Mouse (Mus musculus): ENCODE measurements at regions not wholly inside any gene's neighbourhood (a gene's known extent, or its start where the extent isn't known, plus 50 kb on each side); places are given as distances from the start of the nearest gene placed in this dataset.

DNA sequence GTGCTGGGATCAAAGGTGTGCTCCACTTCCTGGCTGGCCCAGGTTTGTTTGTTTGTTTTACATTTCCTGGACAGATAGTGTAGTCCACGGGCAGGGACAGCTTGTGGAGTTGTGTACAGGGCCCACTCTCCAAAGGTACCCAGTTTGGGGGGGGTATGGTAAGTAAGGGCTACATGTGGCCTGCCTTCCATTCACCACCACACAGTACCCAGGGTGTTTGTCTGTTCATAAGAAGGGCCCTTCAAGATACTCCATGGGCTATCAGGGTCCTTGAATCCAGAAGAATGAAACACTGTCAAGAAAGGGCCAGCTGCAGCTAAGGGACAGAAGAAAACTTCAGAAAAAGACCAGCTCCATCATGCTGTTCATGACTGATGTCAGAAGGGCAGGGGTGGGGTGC lies 89.6 kb upstream of the Ywhaq start:
- no peak for DNase-seq (ENCODE audit: low read depth, low spot score)
- H3K27me3 ChIP-seq (ENCODE audit: control insufficient read depth, insufficient read depth, low read length, poor library complexity, severe bottlenecking), result no peaks in the 10 kb centered on the region
- no peaks in the 10 kb centered on the region for H3K36me3 ChIP-seq (ENCODE audit: control insufficient read depth, insufficient read depth, low read length, poor library complexity, severe bottlenecking)

GRCm38 (mm10) chr12:21505731-21506368 lies 88.4 kb upstream of the Ywhaq start:
- DNase-seq (ENCODE audit: low read depth, low spot score), result no peak
- Histone ChIP-seq H3K36me3 (ENCODE audit: control insufficient read depth, insufficient read depth, low read length, poor library complexity, severe bottlenecking) (no peaks in the 10 kb centered on the region), H3K27me3 (ENCODE audit: control insufficient read depth, insufficient read depth, low read length, poor library complexity, severe bottlenecking) (no peaks in the 10 kb centered on the region)

- Histone ChIP-seq H3K36me3 (ENCODE audit: control insufficient read depth, insufficient read depth, low read length, poor library complexity, severe bottlenecking) (no peaks in the 10 kb centered on the region), H3K27me3 (ENCODE audit: control insufficient read depth, insufficient read depth, low read length, poor library complexity, severe bottlenecking) (no peaks in the 10 kb centered on the region)
- DNase-seq (ENCODE audit: low read depth, low spot score), result no peak
Measured at GRCm38 (mm10) chr12:21503250-21503649, 85.8 kb upstream of the Ywhaq start.

- no peaks in the 10 kb centered on the region for H3K27me3 ChIP-seq (ENCODE audit: control insufficient read depth, insufficient read depth, low read length, poor library complexity, severe bottlenecking)
- H3K36me3 ChIP-seq (ENCODE audit: control insufficient read depth, insufficient read depth, low read length, poor library complexity, severe bottlenecking), result no peaks in the 10 kb centered on the region
- DNase-seq (ENCODE audit: low read depth, low spot score), result no peak
Measured at GRCm38 (mm10) chr12:21496974-21497373, 79.5 kb upstream of the Ywhaq start.

- no peaks in the 10 kb centered on the region for H3K27me3 ChIP-seq (ENCODE audit: control insufficient read depth, insufficient read depth, low read length, poor library complexity, severe bottlenecking)
- no peak for DNase-seq (ENCODE audit: low read depth, low spot score)
- H3K36me3 ChIP-seq (ENCODE audit: control insufficient read depth, insufficient read depth, low read length, poor library complexity, severe bottlenecking), result no peaks in the 10 kb centered on the region
Measured at GRCm38 (mm10) chr12:21495511-21495910, 78.1 kb upstream of the Ywhaq start.

DNA sequence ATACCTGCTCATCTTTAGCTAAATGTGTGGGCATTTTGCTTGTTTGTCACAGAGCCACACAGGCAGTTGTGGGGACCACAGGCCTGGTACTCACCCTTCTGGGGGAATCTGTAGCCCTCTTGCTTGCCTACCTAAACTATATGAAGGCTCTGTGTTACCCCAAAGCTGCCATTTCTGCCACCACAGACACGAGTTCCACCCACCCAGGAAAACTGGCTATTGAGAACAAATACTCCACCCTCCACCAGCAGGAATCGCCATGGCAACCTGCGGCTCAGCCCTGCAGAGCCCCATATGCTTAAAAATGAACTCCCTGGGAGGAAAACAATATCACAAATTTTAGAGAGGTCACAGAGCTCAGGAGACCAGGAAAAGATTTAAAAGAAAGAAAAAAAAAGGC lies 76.0 kb upstream of the Ywhaq start:
- H3K27me3 ChIP-seq (ENCODE audit: control insufficient read depth, insufficient read depth, low read length, poor library complexity, severe bottlenecking), result no peaks in the 10 kb centered on the region
- no peak for DNase-seq (ENCODE audit: low read depth, low spot score)
- H3K36me3 ChIP-seq (ENCODE audit: control insufficient read depth, insufficient read depth, low read length, poor library complexity, severe bottlenecking), result no peaks in the 10 kb centered on the region

- Histone ChIP-seq H3K36me3 (ENCODE audit: control insufficient read depth, insufficient read depth, low read length, poor library complexity, severe bottlenecking) (no peaks in the 10 kb centered on the region), H3K27me3 (ENCODE audit: control insufficient read depth, insufficient read depth, low read length, poor library complexity, severe bottlenecking) (no peaks in the 10 kb centered on the region)
- no peak for DNase-seq (ENCODE audit: low read depth, low spot score)
Measured at GRCm38 (mm10) chr12:21492549-21493291, 75.3 kb upstream of the Ywhaq start.

DNA sequence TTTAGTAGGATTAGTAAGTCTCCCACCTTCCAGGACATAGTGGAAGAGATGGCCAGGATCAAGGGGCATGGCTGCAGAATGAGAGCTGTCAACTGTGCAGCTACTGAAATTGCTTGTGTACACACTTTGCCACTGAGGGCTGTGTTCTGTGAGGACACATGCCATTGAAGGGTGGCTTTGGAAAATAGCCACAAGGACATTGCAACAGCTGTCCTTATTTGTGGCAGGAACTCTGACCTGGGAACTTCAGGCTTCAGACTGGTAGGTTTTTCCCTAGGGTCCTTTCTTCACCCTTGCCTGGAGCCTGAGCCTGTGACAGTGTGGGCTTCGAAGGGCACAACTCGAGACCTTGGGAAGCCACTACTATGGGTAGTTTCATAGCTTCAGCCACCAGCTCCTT lies 64.2 kb upstream of the Ywhaq start:
- H3K36me3 ChIP-seq (ENCODE audit: control insufficient read depth, insufficient read depth, low read length, poor library complexity, severe bottlenecking), result no peaks in the 10 kb centered on the region
- no peaks in the 10 kb centered on the region for H3K27me3 ChIP-seq (ENCODE audit: control insufficient read depth, insufficient read depth, low read length, poor library complexity, severe bottlenecking)
- no peak for DNase-seq (ENCODE audit: low read depth, low spot score)

- Histone ChIP-seq H3K27me3 (ENCODE audit: control insufficient read depth, insufficient read depth, low read length, poor library complexity, severe bottlenecking) (no peaks in the 10 kb centered on the region), H3K36me3 (ENCODE audit: control insufficient read depth, insufficient read depth, low read length, poor library complexity, severe bottlenecking) (no peaks in the 10 kb centered on the region)
- DNase-seq (ENCODE audit: low read depth, low spot score), result peak; percentile 11
Measured at GRCm38 (mm10) chr12:21480226-21480625, 62.8 kb upstream of the Ywhaq start.

DNA sequence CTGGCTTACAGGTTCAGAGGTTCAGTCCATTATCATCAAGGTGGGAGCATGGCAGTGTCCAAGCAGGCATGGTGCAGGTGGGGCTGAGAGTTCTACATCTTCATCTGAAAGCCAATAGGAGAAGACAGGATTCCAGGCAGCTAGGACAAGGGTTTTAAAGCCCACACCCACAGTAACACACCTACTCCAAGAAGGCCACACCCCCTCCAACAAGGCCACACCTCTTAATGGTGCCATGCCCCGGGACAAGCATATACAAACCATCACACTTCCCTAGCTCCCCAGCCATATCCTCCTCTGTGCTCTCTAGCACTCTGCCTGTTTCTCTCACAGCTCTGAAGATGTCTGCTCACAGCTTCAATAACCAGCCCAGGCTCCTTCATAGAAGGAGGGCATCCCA lies 61.8 kb upstream of the Ywhaq start:
- Histone ChIP-seq H3K27me3 (ENCODE audit: control insufficient read depth, insufficient read depth, low read length, poor library complexity, severe bottlenecking) (no peaks in the 10 kb centered on the region), H3K36me3 (ENCODE audit: control insufficient read depth, insufficient read depth, low read length, poor library complexity, severe bottlenecking) (no peaks in the 10 kb centered on the region)
- no peak for DNase-seq (ENCODE audit: low read depth, low spot score)

- H3K27me3 ChIP-seq (ENCODE audit: control insufficient read depth, insufficient read depth, low read length, poor library complexity, severe bottlenecking), result no peaks in the 10 kb centered on the region
- H3K36me3 ChIP-seq (ENCODE audit: control insufficient read depth, insufficient read depth, low read length, poor library complexity, severe bottlenecking), result no peaks in the 10 kb centered on the region
- DNase-seq (ENCODE audit: low read depth, low spot score), result no peak
Measured at GRCm38 (mm10) chr12:21476516-21476915, 59.1 kb upstream of the Ywhaq start.

- no peaks in the 10 kb centered on the region for H3K27me3 ChIP-seq (ENCODE audit: control insufficient read depth, insufficient read depth, low read length, poor library complexity, severe bottlenecking)
- DNase-seq (ENCODE audit: low read depth, low spot score), result no peak
Measured at GRCm38 (mm10) chr12:21472951-21473710, 55.7 kb upstream of the Ywhaq start.

GRCm38 (mm10) chr12:21472487-21472886 lies 55.0 kb upstream of the Ywhaq start:
- Histone ChIP-seq H3K27me3 (ENCODE audit: control insufficient read depth, insufficient read depth, low read length, poor library complexity, severe bottlenecking) (no peaks in the 10 kb centered on the region), H3K36me3 (ENCODE audit: control insufficient read depth, insufficient read depth, low read length, poor library complexity, severe bottlenecking) (no peaks in the 10 kb centered on the region)
- DNase-seq (ENCODE audit: low read depth, low spot score), result peak; percentile 38

More at GRCm38 (mm10) chr12:21472951-21473710, 55.7 kb upstream of the Ywhaq start:
- no peaks in the 10 kb centered on the region for H3K36me3 ChIP-seq (ENCODE audit: control insufficient read depth, insufficient read depth, low read length, poor library complexity, severe bottlenecking)

DNA sequence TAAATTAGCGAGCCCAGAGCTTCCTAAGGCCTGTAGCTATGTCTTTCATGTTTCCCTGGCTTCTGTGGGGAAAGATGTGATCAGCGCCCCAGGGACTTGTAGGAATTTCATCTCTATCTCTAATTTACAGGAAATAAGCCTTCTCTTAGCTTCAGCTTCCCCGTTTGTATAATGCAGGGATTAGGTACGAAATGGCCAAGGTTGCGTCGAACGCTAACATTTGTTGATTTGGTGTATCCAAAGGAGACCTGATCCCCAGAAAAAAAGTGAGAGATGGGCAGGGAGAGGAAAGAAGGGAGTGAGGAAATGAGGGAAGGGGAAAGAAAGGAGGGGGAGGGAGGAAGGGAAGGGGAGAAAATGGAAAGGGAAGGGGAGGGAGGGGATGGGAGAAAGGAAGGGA lies 54.5 kb upstream of the Ywhaq start:
- DNase-seq (ENCODE audit: low read depth, low spot score), result no peak
- H3K36me3 ChIP-seq (ENCODE audit: control insufficient read depth, insufficient read depth, low read length, poor library complexity, severe bottlenecking), result no peaks in the 10 kb centered on the region
- no peaks in the 10 kb centered on the region for H3K27me3 ChIP-seq (ENCODE audit: control insufficient read depth, insufficient read depth, low read length, poor library complexity, severe bottlenecking)

GRCm38 (mm10) chr12:21470286-21470685 lies 52.8 kb upstream of the Ywhaq start:
- no peaks in the 10 kb centered on the region for H3K27me3 ChIP-seq (ENCODE audit: control insufficient read depth, insufficient read depth, low read length, poor library complexity, severe bottlenecking)
- peak; percentile 27 for DNase-seq (ENCODE audit: low read depth, low spot score)

More at GRCm38 (mm10) chr12:21470286-21470685, 52.8 kb upstream of the Ywhaq start:
- no peaks in the 10 kb centered on the region for H3K36me3 ChIP-seq (ENCODE audit: control insufficient read depth, insufficient read depth, low read length, poor library complexity, severe bottlenecking)
